Mouse (Mus musculus) lung, postnatal 0 days (tissue): ENCODE measurements around the gene Boll.

Experiments used
- CTCF ChIP-seq: IDR thresholded peaks from 2 replicates; pipeline ENCODE4 v1.5.1; 2016; ENCODE audit warnings: antibody characterized with exemption, mild to moderate bottlenecking
- EP300 ChIP-seq: IDR thresholded peaks from 2 replicates; pipeline ENCODE4 v1.6.1; 2016; ENCODE audit warnings: antibody characterized with exemption, mild to moderate bottlenecking, control low read depth

DNA sequence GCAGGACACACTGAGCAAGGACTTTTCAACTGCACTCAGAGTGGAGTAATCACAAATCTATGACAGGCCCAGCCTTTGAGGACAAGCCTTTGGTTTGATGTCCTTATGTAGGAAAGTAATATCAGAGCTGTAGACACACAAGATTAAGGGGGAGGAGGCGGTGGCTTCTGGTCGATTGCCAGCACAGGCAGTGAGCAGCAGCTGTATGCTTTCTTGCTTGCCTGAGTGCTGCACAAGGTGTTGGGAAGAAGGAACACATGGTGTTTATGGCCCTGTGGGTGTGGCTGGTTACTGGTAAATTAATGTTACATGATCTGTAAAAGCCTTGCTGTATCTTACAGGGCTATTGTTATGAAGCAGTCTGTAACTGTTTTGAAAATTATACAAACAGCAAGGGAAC lies 146.1 kb downstream of the Boll start:
- TF ChIP-seq CTCF (no peak), EP300 (no peak)
